Mouse (Mus musculus): ENCODE measurements around the gene Gsc. TPM values are rescaled to one million over a fixed set of nuclear protein-coding genes. Genes with fewer than 3 reads are reported as not detected.

Gene Gsc
- total and polyA plus RNA-seq, 2 experiments, result not detected

- Histone ChIP-seq H3K9ac (ENCODE audit: low read depth, low read length) (no peak overlapping the region), H3K4me1 (ENCODE audit: control insufficient read depth, insufficient read depth, low read length) (no peaks in the 10 kb centered on the region), H3K27me3 (ENCODE audit: control insufficient read depth, insufficient read depth, low read length) (peaks cover 10% of the 10 kb centered on the region; the same call in 1 of the 2 replicates), H3K79me2 (ENCODE audit: control insufficient read depth, insufficient read depth, low read length) (no peaks in the 10 kb centered on the region), H3K36me3 (ENCODE audit: control insufficient read depth, insufficient read depth, low read length) (no peaks in the 10 kb centered on the region), H3K27ac (replicated peaks; ENCODE audit: insufficient read depth, low read depth, low read length) (no peak overlapping the region), H3K4me3 (ENCODE audit: insufficient read depth, low read depth, low read length) (no peak overlapping the region)
- DNase-seq (ENCODE audit: extremely low read depth, low read depth, low spot score), result no peak
- TF ChIP-seq POLR2A (IDR thresholded peaks at IDR 0.05; ENCODE audit: extremely low read depth, insufficient read depth, low read length) (no peak), CTCF (IDR thresholded peaks at IDR 0.05; ENCODE audit: low read depth, low read length) (no peak)
- WGBS, result 87% methylated on average over 10 of the region's 10 CpGs
Measured at GRCm38 (mm10) chr12:104481007-104481406, 7.9 kb upstream of the Gsc start.

GRCm38 (mm10) chr12:104478193-104478592 is 5.1 kb upstream of the Gsc start:
- no peak overlapping the region for H3K27ac ChIP-seq (replicated peaks; ENCODE audit: insufficient read depth, low read depth, low read length)
- 16% methylated on average over 4 of the region's 4 CpGs for WGBS
- TF ChIP-seq POLR2A (IDR thresholded peaks at IDR 0.05; ENCODE audit: extremely low read depth, insufficient read depth, low read length), result no peak
- TF ChIP-seq CTCF (IDR thresholded peaks at IDR 0.05; ENCODE audit: low read depth, low read length), result no peak
- H3K9ac ChIP-seq (ENCODE audit: low read depth, low read length), result no peak overlapping the region
- no peaks in the 10 kb centered on the region for H3K79me2 ChIP-seq (ENCODE audit: control insufficient read depth, insufficient read depth, low read length)
- no peaks in the 10 kb centered on the region for H3K36me3 ChIP-seq (ENCODE audit: control insufficient read depth, insufficient read depth, low read length)
- H3K27me3 ChIP-seq (ENCODE audit: control insufficient read depth, insufficient read depth, low read length), result peaks cover 23% of the 10 kb centered on the region
- no peak for DNase-seq (ENCODE audit: extremely low read depth, low read depth, low spot score)
- H3K4me3 ChIP-seq (ENCODE audit: insufficient read depth, low read depth, low read length), result no peak overlapping the region
- H3K4me1 ChIP-seq (ENCODE audit: control insufficient read depth, insufficient read depth, low read length), result peaks cover under 1% of the 10 kb centered on the region; the same call in 1 of the 2 replicates

- Histone ChIP-seq H3K79me2 (ENCODE audit: control insufficient read depth, insufficient read depth, low read length) (no peaks in the 10 kb centered on the region), H3K4me1 (ENCODE audit: control insufficient read depth, insufficient read depth, low read length) (peaks cover 4% of the 10 kb centered on the region), H3K27me3 (ENCODE audit: control insufficient read depth, insufficient read depth, low read length) (peaks cover 30% of the 10 kb centered on the region), H3K4me3 (ENCODE audit: insufficient read depth, low read depth, low read length) (no peak overlapping the region), H3K27ac (replicated peaks; ENCODE audit: insufficient read depth, low read depth, low read length) (no peak overlapping the region), H3K9ac (ENCODE audit: low read depth, low read length) (no peak overlapping the region), H3K36me3 (ENCODE audit: control insufficient read depth, insufficient read depth, low read length) (no peaks in the 10 kb centered on the region)
- 10% methylated on average over 7 of the region's 7 CpGs for WGBS
- no peak for DNase-seq (ENCODE audit: extremely low read depth, low read depth, low spot score)
- no peak for TF ChIP-seq CTCF (IDR thresholded peaks at IDR 0.05; ENCODE audit: low read depth, low read length)
- TF ChIP-seq POLR2A (IDR thresholded peaks at IDR 0.05; ENCODE audit: extremely low read depth, insufficient read depth, low read length), result no peak
Measured at GRCm38 (mm10) chr12:104477501-104477900, 4.4 kb upstream of the Gsc start.

GRCm38 (mm10) chr12:104477066-104477465 is 3.9 kb upstream of the Gsc start:
- Histone ChIP-seq H3K4me1 (ENCODE audit: control insufficient read depth, insufficient read depth, low read length) (peaks cover 4% of the 10 kb centered on the region), H3K4me3 (ENCODE audit: insufficient read depth, low read depth, low read length) (no peak overlapping the region)

GRCm38 (mm10) chr12:104475946-104476345 is 2.8 kb upstream of the Gsc start:
- H3K27ac ChIP-seq (replicated peaks; ENCODE audit: insufficient read depth, low read depth, low read length), result no peak overlapping the region
- no peak overlapping the region for H3K4me3 ChIP-seq (ENCODE audit: insufficient read depth, low read depth, low read length)
- no peak overlapping the region for H3K9ac ChIP-seq (ENCODE audit: low read depth, low read length)
- no peaks in the 10 kb centered on the region for H3K79me2 ChIP-seq (ENCODE audit: control insufficient read depth, insufficient read depth, low read length)
- H3K36me3 ChIP-seq (ENCODE audit: control insufficient read depth, insufficient read depth, low read length), result no peaks in the 10 kb centered on the region
- H3K27me3 ChIP-seq (ENCODE audit: control insufficient read depth, insufficient read depth, low read length), result peaks cover 42% of the 10 kb centered on the region
- TF ChIP-seq CTCF (IDR thresholded peaks at IDR 0.05; ENCODE audit: low read depth, low read length) (no peak), POLR2A (IDR thresholded peaks at IDR 0.05; ENCODE audit: extremely low read depth, insufficient read depth, low read length) (no peak)
- no peak for DNase-seq (ENCODE audit: extremely low read depth, low read depth, low spot score)
- 6% methylated on average over 21 of the region's 21 CpGs for WGBS
- peaks cover 4% of the 10 kb centered on the region for H3K4me1 ChIP-seq (ENCODE audit: control insufficient read depth, insufficient read depth, low read length)

More at GRCm38 (mm10) chr12:104477066-104477465, 3.9 kb upstream of the Gsc start:
- TF ChIP-seq CTCF (IDR thresholded peaks at IDR 0.05; ENCODE audit: low read depth, low read length), result no peak
- TF ChIP-seq POLR2A (IDR thresholded peaks at IDR 0.05; ENCODE audit: extremely low read depth, insufficient read depth, low read length), result no peak
- 5% methylated on average over 12 of the region's 12 CpGs for WGBS
- Histone ChIP-seq H3K27ac (replicated peaks; ENCODE audit: insufficient read depth, low read depth, low read length) (no peak overlapping the region), H3K79me2 (ENCODE audit: control insufficient read depth, insufficient read depth, low read length) (no peaks in the 10 kb centered on the region), H3K9ac (ENCODE audit: low read depth, low read length) (no peak overlapping the region), H3K36me3 (ENCODE audit: control insufficient read depth, insufficient read depth, low read length) (no peaks in the 10 kb centered on the region), H3K27me3 (ENCODE audit: control insufficient read depth, insufficient read depth, low read length) (peaks cover 33% of the 10 kb centered on the region)
- DNase-seq (ENCODE audit: extremely low read depth, low read depth, low spot score), result no peak

- TF ChIP-seq POLR2A (IDR thresholded peaks at IDR 0.05; ENCODE audit: extremely low read depth, insufficient read depth, low read length), result no peak
- TF ChIP-seq CTCF (IDR thresholded peaks at IDR 0.05; ENCODE audit: low read depth, low read length), result no peak
- peaks cover 42% of the 10 kb centered on the region for H3K27me3 ChIP-seq (ENCODE audit: control insufficient read depth, insufficient read depth, low read length)
- H3K4me3 ChIP-seq (ENCODE audit: insufficient read depth, low read depth, low read length), result no peak overlapping the region
- no peaks in the 10 kb centered on the region for H3K79me2 ChIP-seq (ENCODE audit: control insufficient read depth, insufficient read depth, low read length)
- no peak for DNase-seq (ENCODE audit: extremely low read depth, low read depth, low spot score)
- no peak overlapping the region for H3K27ac ChIP-seq (replicated peaks; ENCODE audit: insufficient read depth, low read depth, low read length)
- no peak overlapping the region for H3K9ac ChIP-seq (ENCODE audit: low read depth, low read length)
- H3K4me1 ChIP-seq (ENCODE audit: control insufficient read depth, insufficient read depth, low read length), result peaks cover 4% of the 10 kb centered on the region
- 6% methylated on average over 22 of the region's 22 CpGs for WGBS
- no peaks in the 10 kb centered on the region for H3K36me3 ChIP-seq (ENCODE audit: control insufficient read depth, insufficient read depth, low read length)
Measured at GRCm38 (mm10) chr12:104474881-104475740, 2.0 kb upstream of the Gsc start.
